Mouse (Mus musculus) left cerebral cortex, adult 11 months (tissue): ENCODE measurements around the gene Dtx4.

Experiments used
- DNase-seq: peaks from one replicate; pipeline ENCODE4 v3.0.0; 2022; ENCODE audit warnings: low spot score

Dtx4 gene

GRCm38 (mm10) chr19:12466204-12466603 lies 35.0 kb downstream of the Dtx4 start:
- peak; percentile 73 for DNase-seq

- DNase-seq = no peak
Measured at GRCm38 (mm10) chr19:12465530-12466144, 35.6 kb downstream of the Dtx4 start.

DNA sequence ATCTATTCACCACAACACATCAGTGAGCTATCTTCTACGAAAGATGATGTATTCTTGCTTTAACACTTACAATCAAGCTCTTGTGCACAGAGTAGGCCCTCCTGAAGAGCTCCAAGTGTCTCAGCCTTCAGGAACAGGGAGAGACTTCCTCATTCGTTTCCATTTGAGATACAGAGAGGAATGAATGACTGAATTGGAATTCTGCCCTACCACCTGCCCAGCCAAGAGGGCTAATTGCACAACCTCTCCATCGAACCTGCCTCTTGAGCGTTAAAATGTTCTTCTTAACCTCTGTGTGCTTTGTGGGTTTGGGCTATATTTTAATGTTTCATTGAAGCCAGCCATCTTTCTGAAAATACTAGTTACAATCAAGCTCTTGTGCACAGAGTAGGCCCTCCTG lies 36.6 kb downstream of the Dtx4 start:
- DNase-seq = no peak

DNA sequence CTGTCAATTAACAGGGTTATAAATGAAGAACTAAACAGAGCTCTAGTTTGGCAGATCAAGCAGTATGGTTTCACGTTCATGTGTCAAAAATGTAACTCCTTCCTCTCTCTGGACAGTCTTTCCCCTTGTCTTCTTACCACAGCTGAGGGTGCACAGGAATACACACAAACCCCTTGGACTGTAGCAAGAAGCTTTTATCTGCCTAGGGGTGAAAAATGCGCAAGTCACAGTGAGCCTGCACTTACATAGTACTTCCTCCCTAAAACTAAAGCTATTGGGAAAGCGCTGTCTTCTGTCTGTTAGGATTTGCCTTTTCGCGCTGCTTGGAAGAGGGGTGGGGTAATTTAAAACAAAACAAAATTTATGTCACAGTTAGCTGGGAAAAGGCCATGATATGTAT lies 37.1 kb downstream of the Dtx4 start:
- no peak for DNase-seq

GRCm38 (mm10) chr19:12463722-12464035 lies 37.6 kb downstream of the Dtx4 start:
- no peak for DNase-seq

DNA sequence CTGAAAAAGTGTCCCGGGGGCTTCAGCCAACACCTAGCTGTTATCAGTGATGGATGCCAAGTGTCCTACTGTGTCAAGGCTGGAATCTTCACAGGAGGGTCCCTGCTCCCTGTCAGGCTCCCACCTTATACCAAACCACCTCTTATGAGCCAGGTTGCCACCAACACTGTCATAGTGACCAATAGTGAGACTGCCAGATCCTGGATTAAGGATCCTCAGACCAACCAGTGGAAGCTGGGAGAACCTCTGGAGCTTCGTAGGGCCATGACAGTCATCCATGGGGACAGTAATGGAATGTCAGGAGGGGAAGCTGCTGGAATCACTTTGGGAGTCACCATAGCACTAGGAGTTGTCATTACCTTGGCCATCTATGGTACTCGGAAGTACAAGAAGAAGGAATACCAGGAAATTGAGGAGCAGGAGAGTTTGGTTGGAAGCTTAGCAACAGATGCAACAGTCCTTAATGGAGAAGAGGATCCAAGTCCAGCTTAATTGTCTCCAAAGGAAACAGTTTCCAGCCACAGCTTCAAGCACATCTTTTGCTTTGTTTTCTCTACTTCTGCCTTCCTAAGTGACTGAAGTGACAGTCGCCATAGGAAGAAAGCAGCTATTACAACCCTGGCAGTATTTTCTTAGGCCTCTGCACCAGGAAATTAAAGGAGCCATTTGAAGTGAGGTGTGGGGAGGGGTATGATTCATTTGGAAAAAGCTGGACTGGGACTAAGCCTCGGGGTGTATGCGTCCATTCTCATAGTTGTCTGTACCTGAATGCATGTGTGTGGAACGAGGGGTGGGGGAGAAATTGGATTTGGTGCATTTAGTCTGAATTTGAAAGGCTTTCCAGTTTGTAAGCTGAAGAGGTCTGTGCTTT lies 38.2 kb downstream of the Dtx4 start:
- no peak for DNase-seq

- DNase-seq = no peak
Measured at GRCm38 (mm10) chr19:12460282-12461249, 40.7 kb downstream of the Dtx4 start, which contains the start of gene Mpeg1. Gene Mpeg1 (plus strand): TSS chr19:12460779.

DNA sequence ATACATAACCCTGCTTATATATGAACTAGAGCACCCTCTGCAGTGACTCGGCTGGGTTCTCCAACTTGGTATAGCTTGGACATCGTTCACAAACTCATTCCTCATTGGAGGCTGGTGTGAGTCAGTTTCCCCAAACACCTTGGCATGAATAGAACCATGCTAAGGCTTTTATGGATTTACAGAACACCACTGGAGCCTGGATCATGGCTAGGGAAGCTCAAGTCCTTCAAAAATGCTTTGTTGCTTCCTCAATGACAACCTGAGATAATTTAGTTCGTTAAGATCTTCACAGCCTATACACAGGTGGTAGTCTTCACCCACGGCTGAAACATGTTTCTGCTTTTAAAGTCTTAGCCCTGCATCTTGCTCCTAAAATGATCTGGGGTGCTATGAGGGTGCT lies 41.7 kb downstream of the Dtx4 start:
- no peak for DNase-seq

- DNase-seq = no peak
Measured at GRCm38 (mm10) chr19:12457401-12458066, 43.7 kb downstream of the Dtx4 start.

DNA sequence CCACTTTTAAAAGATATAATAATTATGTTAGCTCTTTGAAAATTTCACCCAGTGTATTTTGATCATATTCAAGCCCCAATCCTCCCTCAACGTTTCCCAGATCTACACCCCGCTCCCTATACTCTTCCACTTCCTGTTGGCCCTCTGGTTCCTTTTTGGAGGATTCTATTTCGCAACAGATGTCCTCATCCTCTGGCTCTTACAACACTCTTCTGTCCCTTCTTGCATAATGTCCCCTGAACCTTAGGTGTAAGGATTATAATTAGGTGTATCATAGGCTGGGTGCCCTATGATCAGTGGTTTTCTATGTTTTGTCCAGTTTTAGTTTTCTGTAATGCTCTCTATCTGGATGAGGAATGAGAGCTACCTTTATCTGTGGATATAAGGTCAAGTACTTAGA lies 56.2 kb downstream of the Dtx4 start:
- no peak for DNase-seq

- DNase-seq = no peak
Measured at GRCm38 (mm10) chr19:12442560-12442959, 58.7 kb downstream of the Dtx4 start.

DNA sequence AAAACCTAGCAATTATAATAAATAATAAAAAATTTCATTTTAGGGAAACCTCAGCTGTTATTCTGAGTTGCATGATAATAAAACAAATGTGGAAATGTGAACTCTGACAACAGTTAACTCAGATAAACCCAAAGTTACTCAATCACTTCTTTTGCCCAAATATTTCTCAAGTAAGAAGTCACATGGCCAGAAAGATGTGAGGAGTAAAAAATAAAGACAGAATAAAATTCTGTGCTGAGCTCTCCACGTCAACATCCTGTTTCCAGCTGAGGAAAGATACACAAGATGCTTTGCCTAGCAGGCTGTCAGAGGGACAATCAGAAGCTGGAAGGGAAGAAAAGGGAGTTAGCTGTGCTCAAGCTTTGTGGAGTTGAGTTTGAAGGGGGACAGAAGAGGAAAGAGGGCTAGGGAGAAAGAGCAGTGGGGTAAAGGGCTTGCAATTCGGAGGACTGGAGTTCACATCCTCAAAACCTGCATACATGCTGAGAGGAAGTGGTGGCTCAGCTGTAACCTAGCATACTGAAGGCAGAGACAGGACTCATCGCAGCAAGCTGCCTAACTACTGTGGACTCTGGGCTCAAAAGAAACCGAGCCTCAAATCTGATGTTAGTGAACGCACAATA lies 61.0 kb downstream of the Dtx4 start:
- no peak for DNase-seq

DNA sequence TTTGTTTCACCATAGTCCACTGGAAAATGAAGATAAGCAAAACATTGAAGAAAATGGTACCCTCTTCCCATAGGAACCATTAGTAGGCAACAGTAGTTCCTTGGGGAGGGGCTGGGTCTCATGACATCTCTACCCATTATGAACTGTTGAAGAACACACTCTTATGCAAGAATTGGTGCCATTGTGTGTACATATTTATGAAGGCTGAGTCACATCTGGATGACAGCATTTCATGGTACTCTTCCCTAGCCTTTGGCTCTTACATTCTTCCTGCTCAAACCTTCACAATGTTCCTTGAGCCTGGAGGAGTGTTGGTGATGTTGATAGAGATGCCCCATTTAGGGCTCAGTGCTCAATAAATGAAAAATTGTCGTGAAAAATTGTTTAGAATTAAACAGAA lies 61.7 kb downstream of the Dtx4 start:
- no peak for DNase-seq

DNA sequence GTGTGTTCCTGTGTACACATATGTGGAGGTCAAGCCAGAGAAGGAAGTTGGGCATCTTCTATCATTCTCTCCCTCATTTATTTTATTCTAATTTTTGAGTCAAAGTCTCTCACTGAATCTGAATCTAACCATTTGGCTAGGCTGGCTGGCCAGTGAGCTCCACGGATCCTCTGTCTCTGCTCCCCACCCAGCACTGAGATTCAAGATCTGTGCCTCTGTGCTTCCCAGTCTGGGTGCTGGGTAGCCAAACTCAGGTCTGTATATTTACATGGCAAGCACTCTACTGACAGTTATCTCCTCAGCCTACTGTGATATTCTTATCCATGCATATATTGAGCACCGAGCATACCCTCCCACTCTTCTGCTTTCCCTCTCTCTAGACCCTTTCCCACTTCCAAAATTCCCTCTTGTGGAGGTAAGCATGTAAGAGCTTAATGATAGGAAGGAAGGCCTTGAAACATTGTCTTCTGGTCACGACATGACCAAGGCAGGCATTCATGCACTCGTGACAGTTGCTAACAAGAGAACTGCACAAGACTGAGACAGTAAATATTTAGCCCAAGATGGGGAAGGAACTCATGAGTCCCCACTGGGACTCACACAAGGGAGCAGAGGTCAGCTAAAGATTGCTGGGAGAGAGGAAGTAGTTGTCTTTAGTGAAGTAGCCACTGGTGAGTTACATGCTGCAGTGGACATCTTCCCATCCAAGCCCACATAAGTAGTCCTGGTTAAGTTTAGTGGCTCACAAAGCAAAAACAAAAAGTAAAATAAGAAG lies 65.3 kb downstream of the Dtx4 start:
- no peak for DNase-seq

- DNase-seq = no peak
Measured at GRCm38 (mm10) chr19:12435011-12435416, 66.2 kb downstream of the Dtx4 start.

GRCm38 (mm10) chr19:12433033-12433432 lies 68.2 kb downstream of the Dtx4 start:
- no peak for DNase-seq

GRCm38 (mm10) chr19:12427605-12428004 lies 73.6 kb downstream of the Dtx4 start, which contains the start of gene Pfpl:
Gene Pfpl (plus strand): TSS chr19:12427905.
- no peak for DNase-seq

DNA sequence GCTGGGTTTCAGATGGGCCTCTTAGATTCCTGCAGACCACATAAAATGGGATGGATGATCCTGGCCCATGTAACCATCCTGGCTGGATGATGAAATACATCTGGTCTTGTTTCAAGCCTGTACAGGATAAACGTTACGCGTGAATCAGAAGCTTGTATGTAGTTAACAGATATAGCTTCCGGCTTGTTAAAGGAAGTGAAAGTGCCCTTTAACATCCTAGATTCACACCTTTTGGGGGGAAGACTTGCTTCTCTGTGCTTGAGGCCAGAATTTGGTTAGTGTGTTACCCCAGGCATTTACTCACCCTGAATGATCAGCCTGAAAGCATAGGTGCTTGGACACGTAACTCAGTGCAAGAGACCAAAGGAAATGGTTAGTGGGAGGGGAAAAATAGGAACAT lies 74.2 kb downstream of the Dtx4 start:
- DNase-seq = no peak

DNA sequence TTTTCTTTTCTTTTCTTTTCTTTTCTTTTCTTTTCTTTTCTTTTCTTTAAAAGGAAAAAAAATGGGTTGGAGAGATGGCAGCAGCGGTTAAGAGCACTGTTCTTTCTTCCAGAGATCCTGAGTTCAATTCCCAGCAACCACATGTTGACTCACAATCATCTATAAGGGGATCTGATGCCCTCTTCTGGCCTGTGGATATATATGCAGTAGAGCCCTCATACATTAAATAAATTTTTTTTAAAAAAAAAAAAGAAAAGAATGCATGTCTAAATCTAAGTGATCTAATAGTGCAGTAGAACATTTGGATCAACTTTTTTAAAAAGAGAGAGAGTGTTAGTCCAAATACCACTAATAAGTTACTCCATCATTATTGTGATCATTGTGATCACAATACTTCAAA lies 79.6 kb downstream of the Dtx4 start:
- no peak for DNase-seq

DNA sequence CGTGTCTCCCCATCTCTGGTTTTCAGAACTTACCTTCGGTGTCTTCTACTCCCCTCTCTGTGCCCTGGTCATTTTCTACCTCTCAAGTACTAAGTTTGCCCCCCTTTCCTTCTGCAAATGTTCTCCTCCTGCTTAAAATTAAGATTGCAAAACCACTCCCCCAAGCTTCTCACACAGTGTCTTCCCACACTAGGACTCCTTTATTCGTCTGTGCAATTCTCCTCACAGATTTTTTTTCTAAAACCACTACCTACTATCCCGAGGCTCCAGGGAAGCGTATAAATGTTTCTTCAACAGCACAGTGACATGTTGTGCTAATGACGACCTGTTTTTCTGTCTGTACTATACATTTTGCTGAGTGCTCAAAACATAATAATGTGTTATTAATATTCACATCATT lies 80.7 kb downstream of the Dtx4 start:
- no peak for DNase-seq

DNA sequence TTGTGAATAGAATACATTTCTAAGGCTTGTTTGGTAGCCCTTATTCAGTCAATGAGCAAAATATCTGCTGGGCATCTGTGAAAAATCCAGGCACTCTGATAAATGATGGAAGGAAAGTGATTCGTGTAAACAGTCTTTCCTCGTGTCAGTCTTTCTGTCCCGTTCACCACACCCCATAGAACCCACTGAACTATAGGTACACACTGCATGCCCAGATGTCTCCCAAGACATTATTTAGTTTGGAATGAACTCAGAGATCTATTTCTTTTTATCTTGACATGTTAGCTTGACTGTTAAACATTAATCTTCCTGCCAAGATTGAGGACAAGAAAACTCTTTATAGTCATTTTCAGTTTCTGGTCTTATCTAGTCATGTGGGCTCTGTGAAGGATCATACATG lies 82.9 kb downstream of the Dtx4 start:
- no peak for DNase-seq
